Mouse (Mus musculus): ENCODE results near the gene Meltf.

DNA sequence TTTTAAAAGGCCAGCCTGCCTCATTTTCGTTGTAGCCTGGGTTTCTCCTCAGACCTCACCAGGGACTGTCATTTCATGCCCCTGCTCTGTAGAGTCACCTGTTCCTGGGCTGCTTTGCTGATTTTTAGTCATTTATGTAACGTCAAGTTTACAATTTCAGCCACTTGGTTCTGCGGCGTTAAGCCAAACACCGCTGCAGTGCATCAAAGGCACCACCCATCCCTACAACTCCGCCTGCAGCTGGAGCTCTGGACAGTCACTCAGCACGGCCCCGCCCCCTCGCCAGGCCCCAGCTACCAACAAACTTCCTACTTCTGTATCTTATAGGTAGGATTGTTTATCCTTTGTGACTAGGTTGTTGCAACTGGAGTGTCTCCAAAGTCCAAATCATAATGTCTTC lies 28.3 kb downstream of the Meltf start:
- TF ChIP-seq EP300 (IDR thresholded peaks at IDR 0.05; ENCODE audit: insufficient read depth, low read depth, low read length) (no peak), POLR2A (IDR thresholded peaks at IDR 0.05; ENCODE audit: insufficient read depth, low read depth, low read length) (no peak), CTCF (IDR thresholded peaks at IDR 0.05) (no peak)

Measured in heart, adult 2 months (tissue).